Mouse (Mus musculus) duodenum, adult 2 months (tissue): ENCODE results near the gene Slc22a2. TPM values are rescaled to one million over a fixed set of nuclear protein-coding genes. Genes with fewer than 3 reads are reported as not detected.

ENCODE experiments used
- polyA plus RNA-seq: library from polyadenylated mRNA; depleted of rRNA; stranded (reverse); fragments of >200 nt; gene quantifications from 2 replicates; pipeline ENCODE4 v1.2.3, GENCODE M21; 2012; ENCODE audit warnings: low replicate concordance; rRNA removed

Slc22a2 gene
- polyA plus RNA-seq, result 0.05 TPM in 1 of 2 replicates, not detected in the other

GRCm38 (mm10) chr17:12583991-12584390 lies at the start of gene Slc22a2:
Slc22a2 (plus strand) TSS chr17:12584132.

GRCm38 (mm10) chr17:12675646-12676045 lies 91.7 kb downstream of the Slc22a2 start, which contains the start of gene Slc22a1:
Slc22a1 (minus strand) TSS chr17:12675829.

Other genes starting within 250 kb of the Slc22a2 start
- gene Plg, start 205.5 kb upstream of the Slc22a2 start, polyA plus RNA-seq, result 0.09 TPM in 1 of 2 replicates, not detected in the other
- 0.14 and 0.71 TPM in 2 replicates for gene Slc22a3, start 76.4 kb upstream of the Slc22a2 start, polyA plus RNA-seq
- gene Slc22a1, start 91.7 kb downstream of the Slc22a2 start, polyA plus RNA-seq, result 55.1 and 113 TPM in 2 replicates
- gene Igf2r, start 185.5 kb downstream of the Slc22a2 start, polyA plus RNA-seq, result 9.5 and 15.8 TPM in 2 replicates